Mouse (Mus musculus) liver, adult 2 months (tissue): ENCODE measurements around the gene Naa38. TPM values are rescaled to one million over a fixed set of nuclear protein-coding genes. Genes with fewer than 3 reads are reported as not detected.

Experiments
- DNase-seq: peaks from one replicate; pipeline ENCODE4 v3.0.0-alpha.2; 2011; ENCODE audit warnings: low read depth, low spot score; ENCODE audit errors: extremely low read depth
- H3K27ac ChIP-seq: fragments of 200-500 bp; replicated peaks from 2 replicates; pipeline ENCODE4 v1.5.1; 2012; ENCODE audit warnings: low read depth, mild to moderate bottlenecking, control low read depth, inconsistent platforms, low read length; ENCODE audit not compliant: insufficient read depth
- H3K27me3 ChIP-seq: fragments of 200-500 bp; 2 replicates; pipeline ENCODE4 v1.6.1; 2012; ENCODE audit warnings: mild to moderate bottlenecking, moderate library complexity, low read length, inconsistent platforms; ENCODE audit not compliant: control insufficient read depth, insufficient read depth
- H3K36me3 ChIP-seq: fragments of 200-500 bp; 2 replicates; pipeline ENCODE4 v1.6.1; 2012; ENCODE audit warnings: low read length, inconsistent platforms; ENCODE audit not compliant: control insufficient read depth, insufficient read depth
- H3K4me1 ChIP-seq: fragments of 200-500 bp; 2 replicates; pipeline ENCODE4 v1.6.1; 2011; ENCODE audit warnings: low read length; ENCODE audit not compliant: control insufficient read depth, insufficient read depth
- H3K4me3 ChIP-seq: fragments of 200-500 bp; 2 replicates; pipeline ENCODE4 v1.5.1; 2011; ENCODE audit warnings: low read depth, mild to moderate bottlenecking, control low read depth, low read length, moderate library complexity; ENCODE audit not compliant: insufficient read depth
- H3K79me2 ChIP-seq: fragments of 200-500 bp; 2 replicates; pipeline ENCODE4 v1.6.1; 2012; ENCODE audit warnings: inconsistent platforms, mild to moderate bottlenecking, low read length, moderate library complexity; ENCODE audit not compliant: control insufficient read depth, insufficient read depth
- H3K9ac ChIP-seq: fragments of 200-500 bp; 2 replicates; pipeline ENCODE4 v1.6.1; 2012; ENCODE audit warnings: low read depth, mild to moderate bottlenecking, control low read depth, inconsistent platforms, low read length
- CTCF ChIP-seq: fragments of 200-500 bp; IDR thresholded peaks from 2 replicates; pipeline ENCODE4 v1.5.1; 2011; ENCODE audit warnings: low read depth, low read length, control low read depth
- POLR2A ChIP-seq: fragments of 200-500 bp; IDR thresholded peaks from 2 replicates; pipeline ENCODE4 v1.6.1; 2011; ENCODE audit warnings: low read length, control low read depth; ENCODE audit not compliant: insufficient read depth; ENCODE audit errors: extremely low read depth
- WGBS: fragments of 180-500 bp; shearing (Covaris S2); methylation state at CpG from one replicate; pipeline ENCODE4 v1.1.7; 2018; 5-methylcytosine and 5-hydroxymethylcytosine counted together
- polyA plus RNA-seq: library from polyadenylated mRNA; depleted of rRNA; stranded (reverse); fragments of >200 nt; gene quantifications from 2 replicates; pipeline ENCODE4 v1.2.3, GENCODE M21; 2012; rRNA removed
- total RNA-seq: library from RNA; depleted of rRNA; stranded (reverse); fragments of >200 nt; gene quantifications from 2 replicates; pipeline ENCODE4 v1.2.3, GENCODE M21; 2014; rRNA removed

Naa38 gene
- total and polyA plus RNA-seq, 2 experiments: 86.6 to 150 TPM

GRCm38 (mm10) chr11:69433189-69433588 lies 37.9 kb downstream of the Naa38 start:
- no peaks in the 10 kb centered on the region for H3K27me3 ChIP-seq

GRCm38 (mm10) chr11:69437291-69437690 lies 42.0 kb downstream of the Naa38 start:
- H3K36me3 ChIP-seq: no peaks in the 10 kb centered on the region
- 70% methylated on average over 3 of the region's 3 CpGs for whole genome bisulfite sequencing
- TF ChIP-seq POLR2A (no peak), CTCF (no peak)

More at GRCm38 (mm10) chr11:69433189-69433588, 37.9 kb downstream of the Naa38 start:
- no peak overlapping the region for H3K27ac ChIP-seq
- H3K79me2 ChIP-seq: no peaks in the 10 kb centered on the region
- peaks cover 2% of the 10 kb centered on the region; the same call in 1 of the 2 replicates for H3K4me1 ChIP-seq
- TF ChIP-seq CTCF: no peak
- no peak for TF ChIP-seq POLR2A
- no peak for DNase-seq
- no peak overlapping the region for H3K9ac ChIP-seq
- H3K36me3 ChIP-seq: no peaks in the 10 kb centered on the region
- 76% methylated on average over 6 of the region's 6 CpGs for WGBS
- no peak overlapping the region for H3K4me3 ChIP-seq

GRCm38 (mm10) chr11:69443328-69443727 lies 48.0 kb downstream of the Naa38 start:
- Histone ChIP-seq H3K9ac (no peak overlapping the region), H3K4me3 (no peak overlapping the region), H3K36me3 (no peaks in the 10 kb centered on the region), H3K27ac (no peak overlapping the region), H3K27me3 (no peaks in the 10 kb centered on the region), H3K79me2 (no peaks in the 10 kb centered on the region), H3K4me1 (no peaks in the 10 kb centered on the region; the same call in 1 of the 2 replicates)
- TF ChIP-seq POLR2A (no peak), CTCF (no peak)
- 22% methylated on average over 5 of the region's 5 CpGs for WGBS
- no peak for DNase-seq

More at GRCm38 (mm10) chr11:69437291-69437690, 42.0 kb downstream of the Naa38 start:
- H3K27ac ChIP-seq: no peak overlapping the region
- DNase-seq: no peak
- H3K27me3 ChIP-seq: no peaks in the 10 kb centered on the region
- no peaks in the 10 kb centered on the region for H3K4me1 ChIP-seq
- H3K79me2 ChIP-seq: no peaks in the 10 kb centered on the region
- H3K4me3 ChIP-seq: no peak overlapping the region
- no peak overlapping the region for H3K9ac ChIP-seq

Other genes with a start within 250 kb of the Naa38 start
- gene Alox12b, start 238.5 kb upstream of the Naa38 start, total RNA-seq: not detected in 2 replicates
- gene Alox12b, start 238.5 kb upstream of the Naa38 start, polyA plus RNA-seq: not detected in 2 replicates
- not detected in 2 replicates for gene Alox8, start 197.6 kb upstream of the Naa38 start, total RNA-seq
- not detected in 2 replicates for gene Alox8, start 197.6 kb upstream of the Naa38 start, polyA plus RNA-seq
- gene Gucy2e, start 158.5 kb upstream of the Naa38 start, total RNA-seq: not detected in 2 replicates
- not detected in 2 replicates for gene Gucy2e, start 158.5 kb upstream of the Naa38 start, polyA plus RNA-seq
- 2.5 and 3.0 TPM in 2 replicates for gene Cntrob, start 71.7 kb upstream of the Naa38 start, total RNA-seq
- 3.0 and 3.9 TPM in 2 replicates for gene Cntrob, start 71.7 kb upstream of the Naa38 start, polyA plus RNA-seq
- 37.5 and 40.9 TPM in 2 replicates for gene Trappc1, start 71.5 kb upstream of the Naa38 start, total RNA-seq
- 35.1 and 38.3 TPM in 2 replicates for gene Trappc1, start 71.5 kb upstream of the Naa38 start, polyA plus RNA-seq
- 0.13 and 0.28 TPM in 2 replicates for gene Kcnab3, start 69.2 kb upstream of the Naa38 start, total RNA-seq
- gene Kcnab3, start 69.2 kb upstream of the Naa38 start, polyA plus RNA-seq: 0.50 and 0.84 TPM in 2 replicates
- gene Rnf227, start 55.0 kb upstream of the Naa38 start, total RNA-seq: 0.55 and 0.67 TPM in 2 replicates
- 0.35 and 0.41 TPM in 2 replicates for gene Rnf227, start 55.0 kb upstream of the Naa38 start, polyA plus RNA-seq
- 45.2 and 57.5 TPM in 2 replicates for gene Chd3, start 26.1 kb upstream of the Naa38 start, total RNA-seq
- gene Chd3, start 26.1 kb upstream of the Naa38 start, polyA plus RNA-seq: 55.2 and 80.2 TPM in 2 replicates
- 33.9 and 40.7 TPM in 2 replicates for gene Cyb5d1, start 144 bp downstream of the Naa38 start, total RNA-seq
- 21.1 and 22.1 TPM in 2 replicates for gene Cyb5d1, start 144 bp downstream of the Naa38 start, polyA plus RNA-seq
- gene Tmem88, start 2.7 kb downstream of the Naa38 start, total RNA-seq: 1.3 and 1.7 TPM in 2 replicates
- 6.7 and 8.5 TPM in 2 replicates for gene Tmem88, start 2.7 kb downstream of the Naa38 start, polyA plus RNA-seq
- 1.6 and 2.3 TPM in 2 replicates for gene Kdm6b, start 18.2 kb downstream of the Naa38 start, total RNA-seq
- gene Kdm6b, start 18.2 kb downstream of the Naa38 start, polyA plus RNA-seq: 4.2 and 4.6 TPM in 2 replicates
- under 0.01 and 0.09 TPM in 2 replicates for gene Dnah2, start 153.6 kb downstream of the Naa38 start, total RNA-seq
- gene Dnah2, start 153.6 kb downstream of the Naa38 start, polyA plus RNA-seq: 0.02 TPM in 2 replicates
- under 0.01 TPM in 1 of 2 replicates, not detected in the other for gene Efnb3, start 164.7 kb downstream of the Naa38 start, total RNA-seq
- gene Efnb3, start 164.7 kb downstream of the Naa38 start, polyA plus RNA-seq: 0.11 and 0.17 TPM in 2 replicates
- gene Wrap53, start 184.8 kb downstream of the Naa38 start, total RNA-seq: 5.6 and 6.4 TPM in 2 replicates
- 10.7 and 11.2 TPM in 2 replicates for gene Wrap53, start 184.8 kb downstream of the Naa38 start, polyA plus RNA-seq
- 3.7 and 6.2 TPM in 2 replicates for gene Trp53, start 184.9 kb downstream of the Naa38 start, total RNA-seq
- 23.5 and 35.4 TPM in 2 replicates for gene Trp53, start 184.9 kb downstream of the Naa38 start, polyA plus RNA-seq
- gene Atp1b2, start 210.5 kb downstream of the Naa38 start, total RNA-seq: 0.18 and 0.20 TPM in 2 replicates
- 0.40 and 0.46 TPM in 2 replicates for gene Atp1b2, start 210.5 kb downstream of the Naa38 start, polyA plus RNA-seq
- not detected in 2 replicates for gene Shbg, start 222.4 kb downstream of the Naa38 start, total RNA-seq
- 0.18 TPM in 1 of 2 replicates, not detected in the other for gene Shbg, start 222.4 kb downstream of the Naa38 start, polyA plus RNA-seq
- gene Sat2, start 226.5 kb downstream of the Naa38 start, total RNA-seq: 12.3 and 19.4 TPM in 2 replicates
- gene Sat2, start 226.5 kb downstream of the Naa38 start, polyA plus RNA-seq: 10.8 and 12.8 TPM in 2 replicates
- 18.1 and 19.9 TPM in 2 replicates for gene Fxr2, start 237.5 kb downstream of the Naa38 start, total RNA-seq
- 24.2 and 33.9 TPM in 2 replicates for gene Fxr2, start 237.5 kb downstream of the Naa38 start, polyA plus RNA-seq